Mouse (Mus musculus) heart, postnatal 25 days (tissue): ENCODE measurements around the gene Hist1h4d. TPM values are rescaled to one million over a fixed set of nuclear protein-coding genes. Genes with fewer than 3 reads are reported as not detected.
"Not testable (repeated sequence)": the region's sequence is repeated elsewhere in the genome, so short reads cannot be mapped to it uniquely, and the experiment has no call there.

Experiments
- DNase-seq: peaks from one replicate; pipeline ENCODE4 v3.0.0; 2022; ENCODE audit warnings: low spot score
- intact Hi-C: fragments of 180-260 bp; cut with DNase I; formaldehyde crosslinking; loops from one replicate; pipeline ENCODE4 v1.15.1; 2025
- total RNA-seq, 2 experiments: library from RNA; stranded (reverse); gene quantifications; 2 replicates each; pipeline ENCODE4 v1.2.3; 2021

The Hist1h4d gene
- total RNA-seq, 2 experiments from 2014 or later = 54.4 to 63.1 TPM

DNA sequence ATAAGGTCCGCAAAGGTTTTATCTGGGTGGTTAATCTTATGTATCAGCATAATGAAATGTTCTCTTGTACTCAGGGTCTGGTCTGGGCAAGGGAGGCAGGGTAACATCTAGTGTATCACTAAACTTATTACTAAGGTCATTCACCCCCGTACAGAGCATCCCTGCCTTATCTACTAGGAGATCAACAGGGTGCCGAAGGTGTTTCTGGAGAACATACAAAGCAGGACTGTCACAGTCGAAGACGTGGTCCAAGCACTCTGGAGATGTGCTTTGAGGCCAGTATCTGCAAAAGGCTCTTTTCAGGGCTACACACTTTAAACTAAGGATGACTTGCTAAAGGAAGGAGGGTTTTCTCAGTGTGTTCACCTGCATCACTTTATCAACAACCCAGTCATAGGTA lies 34.7 kb upstream of the Hist1h4d start:
- intact Hi-C loops = no loop called here
- DNase-seq = no peak

DNA sequence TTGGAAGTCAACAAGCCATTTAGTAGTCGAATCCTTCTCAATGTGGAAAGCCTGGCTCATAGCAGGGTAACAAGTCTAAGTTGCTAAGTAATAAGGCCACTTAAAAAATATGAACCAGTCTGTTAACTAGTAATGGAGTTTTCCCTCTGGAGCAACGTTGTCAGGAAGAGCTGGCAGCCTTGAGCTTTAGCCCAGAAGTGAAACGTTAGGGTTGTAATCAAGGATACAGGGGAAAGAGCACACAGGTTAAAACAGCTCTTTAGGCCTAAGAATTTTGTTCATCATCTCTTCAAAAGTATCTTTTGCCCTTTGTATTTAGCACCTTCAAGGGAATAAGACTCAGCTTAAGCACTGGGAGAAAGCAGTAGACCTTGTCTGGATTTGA lies 30.6 kb upstream of the Hist1h4d start:
- DNase-seq = no peak
- intact Hi-C loops = no loop called here

GRCm38 (mm10) chr13:23551146-23551834 lies 30.1 kb upstream of the Hist1h4d start, which contains the start of gene Hist1h4f:
Gene Hist1h4f, minus strand, starts transcription at chr13:23551648.
- DNase-seq = peak; percentile 62
- intact Hi-C loops = not testable (repeated sequence)

GRCm38 (mm10) chr13:23551931-23552914 lies 29.2 kb upstream of the Hist1h4d start:
- intact Hi-C loops = no loop called here
- no peak for DNase-seq

GRCm38 (mm10) chr13:23552962-23553361 lies 28.4 kb upstream of the Hist1h4d start, which contains the start of gene Hist1h1d:
Gene Hist1h1d, plus strand, starts transcription at chr13:23553262.
- intact Hi-C loops = no loop called here
- DNase-seq = no peak

- intact Hi-C loops = no loop called here
- DNase-seq = no peak
Measured at GRCm38 (mm10) chr13:23554393-23554792, 27.0 kb upstream of the Hist1h4d start.

DNA sequence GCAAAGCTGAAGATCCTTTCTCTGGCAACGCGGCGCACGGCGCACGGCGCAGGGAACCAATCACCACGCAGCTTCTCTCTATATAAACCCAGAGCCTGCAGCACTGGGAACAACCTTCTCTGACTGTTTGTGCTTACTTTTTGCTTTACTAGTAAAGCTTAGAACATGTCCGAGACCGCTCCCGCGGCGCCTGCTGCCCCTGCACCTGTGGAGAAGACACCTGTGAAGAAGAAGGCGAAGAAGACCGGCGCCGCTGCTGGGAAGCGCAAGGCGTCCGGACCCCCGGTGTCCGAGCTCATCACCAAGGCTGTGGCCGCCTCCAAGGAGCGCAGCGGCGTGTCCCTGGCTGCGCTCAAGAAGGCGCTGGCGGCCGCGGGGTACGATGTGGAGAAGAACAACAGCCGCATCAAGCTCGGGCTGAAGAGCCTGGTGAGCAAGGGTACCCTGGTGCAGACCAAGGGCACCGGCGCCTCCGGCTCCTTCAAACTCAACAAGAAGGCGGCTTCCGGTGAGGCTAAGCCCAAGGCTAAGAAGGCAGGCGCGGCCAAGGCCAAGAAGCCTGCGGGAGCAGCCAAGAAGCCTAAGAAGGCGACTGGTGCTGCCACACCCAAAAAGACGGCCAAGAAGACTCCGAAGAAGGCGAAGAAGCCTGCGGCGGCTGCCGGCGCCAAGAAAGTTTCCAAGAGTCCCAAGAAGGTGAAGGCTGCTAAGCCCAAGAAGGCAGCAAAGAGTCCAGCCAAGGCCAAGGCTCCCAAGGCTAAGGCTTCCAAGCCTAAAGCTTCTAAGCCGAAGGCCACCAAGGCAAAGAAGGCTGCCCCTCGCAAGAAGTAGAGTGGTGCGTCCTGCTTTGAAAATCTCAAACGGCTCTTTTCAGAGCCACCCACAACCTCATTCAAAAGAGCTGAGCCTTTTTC lies 26.2 kb upstream of the Hist1h4d start:
- DNase-seq = peak; percentile 52
- intact Hi-C loops = no loop called here

GRCm38 (mm10) chr13:23555839-23556416 lies 25.5 kb upstream of the Hist1h4d start:
- intact Hi-C loops = no loop called here
- DNase-seq = peak; percentile 45

- intact Hi-C loops = no loop called here
- no peak for DNase-seq
Measured at GRCm38 (mm10) chr13:23556906-23557305, 24.5 kb upstream of the Hist1h4d start.

- DNase-seq, intact Hi-C loops: not testable (repeated sequence)
Measured at GRCm38 (mm10) chr13:23560699-23561098, 20.7 kb upstream of the Hist1h4d start.

GRCm38 (mm10) chr13:23561531-23561882 lies 19.9 kb upstream of the Hist1h4d start:
- intact Hi-C loops, DNase-seq: not testable (repeated sequence)

GRCm38 (mm10) chr13:23561883-23562659 lies 19.3 kb upstream of the Hist1h4d start, which contains the start of gene Hist1h3e:
Gene Hist1h3e, minus strand, starts transcription at chr13:23562369.
- intact Hi-C loops = not testable (repeated sequence)

DNA sequence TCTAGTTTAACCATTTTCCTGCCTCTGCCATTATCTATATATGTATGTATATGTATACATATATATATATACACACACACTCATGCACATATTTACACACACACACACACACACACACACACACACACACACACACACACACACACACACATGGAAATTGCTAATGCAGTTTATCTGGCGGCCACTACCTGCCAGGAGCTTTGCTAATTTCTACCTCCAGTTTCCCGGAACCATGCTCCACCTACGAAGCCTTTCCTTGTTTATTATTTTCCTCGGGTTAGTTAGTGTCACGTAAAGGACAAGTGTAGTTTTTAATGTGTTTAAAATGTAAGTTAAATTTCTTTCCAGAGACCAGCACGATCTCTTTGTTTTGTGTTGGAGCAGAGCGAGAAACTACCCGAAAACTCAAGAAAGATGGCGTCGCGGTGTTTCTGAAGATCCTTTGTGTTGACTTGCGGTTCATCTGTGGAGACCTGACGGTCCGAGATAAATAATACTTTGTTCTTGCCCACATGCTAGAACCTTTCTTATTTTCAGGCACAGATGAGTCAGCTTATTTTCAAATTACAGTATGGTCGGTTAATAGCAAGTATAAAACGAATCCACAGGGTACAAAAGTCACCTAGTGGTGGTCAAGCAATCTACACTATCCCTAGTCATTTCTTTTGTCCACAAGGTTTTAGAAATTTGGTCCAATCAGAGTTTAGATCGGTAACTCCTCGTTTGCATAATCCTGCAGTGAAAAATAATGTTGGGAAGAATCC lies 18.5 kb upstream of the Hist1h4d start:
- DNase-seq = no peak
- intact Hi-C loops = no loop called here

More at GRCm38 (mm10) chr13:23561883-23562659, 19.3 kb upstream of the Hist1h4d start, which contains the start of gene Hist1h3e:
- DNase-seq = peak; percentile 86

DNA sequence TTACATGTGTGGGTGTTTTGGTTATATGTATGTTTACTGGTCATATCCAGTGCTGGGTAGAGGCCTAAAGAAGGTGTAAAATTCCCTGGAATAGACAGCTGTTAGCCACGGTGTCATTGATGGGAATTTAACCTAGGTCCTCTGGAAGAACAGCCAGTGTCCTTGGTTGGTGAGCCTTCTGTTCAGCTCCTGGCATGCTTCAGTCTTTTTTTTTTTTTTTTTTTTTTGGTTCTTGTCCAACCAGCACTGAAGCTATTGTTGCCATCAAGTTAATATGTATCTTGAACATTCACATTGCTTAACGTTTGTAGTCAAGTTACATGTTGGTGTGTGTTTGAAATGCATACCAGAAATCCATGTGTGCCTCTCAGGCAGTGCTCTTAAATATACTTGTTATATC lies 16.9 kb upstream of the Hist1h4d start:
- intact Hi-C loops = no loop called here
- DNase-seq = no peak

- DNase-seq, intact Hi-C loops: not testable (repeated sequence)
Measured at GRCm38 (mm10) chr13:23570261-23571021, 11.0 kb upstream of the Hist1h4d start.

DNA sequence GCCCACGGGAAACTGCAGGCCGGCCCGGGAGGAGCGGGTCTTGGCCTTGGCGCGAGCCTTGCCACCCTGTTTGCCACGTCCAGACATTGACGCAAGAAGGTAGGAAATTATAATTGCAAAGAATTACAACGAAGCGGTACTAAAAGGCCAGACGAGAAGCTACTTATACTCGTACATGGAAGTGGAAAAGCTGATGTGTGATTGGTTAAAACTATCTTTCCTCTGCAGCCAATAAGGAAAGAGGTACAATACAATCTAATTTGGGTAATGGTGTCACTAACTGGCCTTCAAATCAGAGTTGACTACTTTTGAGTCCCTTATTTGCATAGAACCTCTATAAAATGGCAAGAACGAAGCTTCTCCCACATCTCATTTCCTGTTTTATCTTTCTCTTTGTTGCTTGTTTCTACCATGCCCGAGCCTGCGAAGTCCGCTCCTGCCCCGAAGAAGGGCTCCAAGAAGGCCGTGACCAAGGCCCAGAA lies 10.3 kb upstream of the Hist1h4d start, which contains the start of the genes Hist1h2ae and Hist1h2bg:
Hist1h2ae (minus strand) TSS at position 199 of the 482 bp plus-strand sequence.
Hist1h2bg (plus strand) TSS at position 375 of the 482 bp plus-strand sequence.
- intact Hi-C loops = no loop called here
- DNase-seq = peak; percentile 51
